Mouse (Mus musculus) kidney, adult 2 months (tissue): ENCODE measurements around the gene Ubxn7. TPM values are rescaled to one million over a fixed set of nuclear protein-coding genes. Genes with fewer than 3 reads are reported as not detected.

ENCODE experiments used
- DNase-seq: peaks from one replicate; pipeline ENCODE4 v3.0.0; 2021
- H3K27ac ChIP-seq: fragments of 200-500 bp; 2 replicates; pipeline ENCODE4 v1.5.1; 2012; ENCODE audit warnings: low read depth, low read length, control low read depth, inconsistent platforms; ENCODE audit not compliant: insufficient read depth
- H3K27me3 ChIP-seq: fragments of 200-500 bp; replicated peaks from 2 replicates; pipeline ENCODE4 v1.6.1; 2012; ENCODE audit warnings: mild to moderate bottlenecking, moderate library complexity, low read length, inconsistent platforms; ENCODE audit not compliant: control insufficient read depth, insufficient read depth
- H3K36me3 ChIP-seq: fragments of 200-500 bp; 2 replicates; pipeline ENCODE4 v1.6.1; 2012; ENCODE audit warnings: mild to moderate bottlenecking, moderate library complexity, low read length, inconsistent platforms; ENCODE audit not compliant: control insufficient read depth, insufficient read depth
- H3K4me1 ChIP-seq: fragments of 200-500 bp; 2 replicates; pipeline ENCODE4 v1.6.1; 2011; ENCODE audit warnings: low read length; ENCODE audit not compliant: control insufficient read depth, insufficient read depth
- H3K4me3 ChIP-seq: fragments of 200-500 bp; 2 replicates; pipeline ENCODE4 v1.5.1; 2011; ENCODE audit warnings: mild to moderate bottlenecking, low read depth, low read length, control low read depth; ENCODE audit not compliant: insufficient read depth
- CTCF ChIP-seq: fragments of 200-500 bp; conservative IDR thresholded peaks from 2 replicates; pipeline ENCODE4 v1.5.1; 2011; ENCODE audit warnings: low read depth, mild to moderate bottlenecking, control low read depth, low read length, moderate library complexity, mixed read lengths; ENCODE audit not compliant: insufficient read depth, insufficient read length
- POLR2A ChIP-seq: fragments of 200-500 bp; IDR thresholded peaks from one replicate; pipeline ENCODE4 v1.6.1; 2011; ENCODE audit warnings: low read depth, low read length, control low read depth
- WGBS: fragments of 180-500 bp; shearing (Covaris S2); methylation state at CpG from one replicate; pipeline ENCODE4 v1.1.7; 2018; 5-methylcytosine and 5-hydroxymethylcytosine counted together
- polyA plus RNA-seq: library from polyadenylated mRNA; depleted of rRNA; stranded (reverse); fragments of >200 nt; gene quantifications from 2 replicates; pipeline ENCODE4 v1.2.3, GENCODE M21; 2012; rRNA removed

Gene Ubxn7
- polyA plus RNA-seq, 1 experiment: 10.4 TPM

GRCm38 (mm10) chr16:32434066-32434465 is 102.0 kb downstream of the Ubxn7 start:
- Histone ChIP-seq H3K4me3 (no peak overlapping the region), H3K27me3 (no peaks in the 10 kb centered on the region), H3K4me1 (peaks cover 29% of the 10 kb centered on the region), H3K36me3 (no peaks in the 10 kb centered on the region), H3K27ac (no peak overlapping the region)
- peak; percentile 33 for DNase-seq
- 40% methylated on average over 6 of the region's 6 CpGs for WGBS
- no peak for TF ChIP-seq CTCF
- TF ChIP-seq POLR2A: no peak

GRCm38 (mm10) chr16:32434691-32435090 is 102.6 kb downstream of the Ubxn7 start:
- Histone ChIP-seq H3K4me3 (no peak overlapping the region), H3K27ac (no peak overlapping the region)
- no peak for DNase-seq

GRCm38 (mm10) chr16:32436657-32437056 is 104.6 kb downstream of the Ubxn7 start:
- WGBS: 42% methylated on average over 1 of the region's 1 CpGs
- H3K27me3 ChIP-seq: no peaks in the 10 kb centered on the region

More at GRCm38 (mm10) chr16:32434691-32435090, 102.6 kb downstream of the Ubxn7 start:
- Histone ChIP-seq H3K27me3 (no peaks in the 10 kb centered on the region), H3K36me3 (no peaks in the 10 kb centered on the region), H3K4me1 (peaks cover 24% of the 10 kb centered on the region)
- TF ChIP-seq POLR2A (no peak), CTCF (no peak)

GRCm38 (mm10) chr16:32437266-32437665 is 105.2 kb downstream of the Ubxn7 start:
- DNase-seq: peak; percentile 57
- H3K4me3 ChIP-seq: no peak overlapping the region
- TF ChIP-seq CTCF (no peak), POLR2A (no peak)
- H3K27ac ChIP-seq: no peak overlapping the region
- peaks cover 26% of the 10 kb centered on the region; the same call in 1 of the 2 replicates for H3K4me1 ChIP-seq
- 71% methylated on average over 1 of the region's 1 CpGs for WGBS
- no peaks in the 10 kb centered on the region for H3K36me3 ChIP-seq
- H3K27me3 ChIP-seq: no peaks in the 10 kb centered on the region

More at GRCm38 (mm10) chr16:32436657-32437056, 104.6 kb downstream of the Ubxn7 start:
- Histone ChIP-seq H3K4me1 (peaks cover 30% of the 10 kb centered on the region; the same call in 1 of the 2 replicates), H3K4me3 (no peak overlapping the region), H3K36me3 (no peaks in the 10 kb centered on the region), H3K27ac (0 out of 2 replicates have a peak overlapping the region, but pooled peaks have one; percentile 31)
- TF ChIP-seq POLR2A (no peak), CTCF (no peak)
- DNase-seq: no peak

- WGBS: 79% methylated on average over 3 of the region's 3 CpGs
- H3K27me3 ChIP-seq: no peaks in the 10 kb centered on the region
- H3K27ac ChIP-seq: 0 out of 2 replicates have a peak overlapping the region, but pooled peaks have one; percentile 38
- H3K4me3 ChIP-seq: no peak overlapping the region
- TF ChIP-seq CTCF (no peak), POLR2A (no peak)
- H3K4me1 ChIP-seq: peaks cover 26% of the 10 kb centered on the region; the same call in 1 of the 2 replicates
- peaks cover 1% of the 10 kb centered on the region; the same call in 1 of the 2 replicates for H3K36me3 ChIP-seq
- no peak for DNase-seq
Observed at GRCm38 (mm10) chr16:32441432-32441831, 109.4 kb downstream of the Ubxn7 start.

Other genes starting within 250 kb of the Ubxn7 start
- gene Pigx, start 232.5 kb upstream of the Ubxn7 start, polyA plus RNA-seq: 29.0 and 33.2 TPM in 2 replicates
- gene Cep19, start 232.5 kb upstream of the Ubxn7 start, polyA plus RNA-seq: 17.2 and 18.9 TPM in 2 replicates
- gene Nrros, start 166.7 kb upstream of the Ubxn7 start, polyA plus RNA-seq: 7.9 and 11.6 TPM in 2 replicates
- gene Bex6, start 152.4 kb upstream of the Ubxn7 start, polyA plus RNA-seq: not detected in 2 replicates
- gene Fbxo45, start 85.1 kb upstream of the Ubxn7 start, polyA plus RNA-seq: 2.7 and 3.5 TPM in 2 replicates
- 5.2 and 6.0 TPM in 2 replicates for gene Wdr53, start 85.0 kb upstream of the Ubxn7 start, polyA plus RNA-seq
- 0.06 TPM in 1 of 2 replicates, not detected in the other for gene Smco1, start 60.8 kb upstream of the Ubxn7 start, polyA plus RNA-seq
- 6.0 and 6.4 TPM in 2 replicates for gene Rnf168, start 54.8 kb upstream of the Ubxn7 start, polyA plus RNA-seq
- 0.07 and 0.08 TPM in 2 replicates for gene Tm4sf19, start 68.2 kb downstream of the Ubxn7 start, polyA plus RNA-seq
- 11.1 and 12.0 TPM in 2 replicates for gene Tctex1d2, start 87.4 kb downstream of the Ubxn7 start, polyA plus RNA-seq
- 42.9 and 43.8 TPM in 2 replicates for gene Pcyt1a, start 98.7 kb downstream of the Ubxn7 start, polyA plus RNA-seq
- 92.3 and 97.3 TPM in 2 replicates for gene Slc51a, start 155.6 kb downstream of the Ubxn7 start, polyA plus RNA-seq
- 0.11 TPM in 1 of 2 replicates, not detected in the other for gene Zdhhc19, start 164.0 kb downstream of the Ubxn7 start, polyA plus RNA-seq